Mouse (Mus musculus): ENCODE data around the gene Usp18. TPM values are rescaled to one million over a fixed set of nuclear protein-coding genes. Genes with fewer than 3 reads are reported as not detected.

Gene Usp18
- polyA plus RNA-seq, 1 experiment from 2014 or later = 7.3 TPM

DNA sequence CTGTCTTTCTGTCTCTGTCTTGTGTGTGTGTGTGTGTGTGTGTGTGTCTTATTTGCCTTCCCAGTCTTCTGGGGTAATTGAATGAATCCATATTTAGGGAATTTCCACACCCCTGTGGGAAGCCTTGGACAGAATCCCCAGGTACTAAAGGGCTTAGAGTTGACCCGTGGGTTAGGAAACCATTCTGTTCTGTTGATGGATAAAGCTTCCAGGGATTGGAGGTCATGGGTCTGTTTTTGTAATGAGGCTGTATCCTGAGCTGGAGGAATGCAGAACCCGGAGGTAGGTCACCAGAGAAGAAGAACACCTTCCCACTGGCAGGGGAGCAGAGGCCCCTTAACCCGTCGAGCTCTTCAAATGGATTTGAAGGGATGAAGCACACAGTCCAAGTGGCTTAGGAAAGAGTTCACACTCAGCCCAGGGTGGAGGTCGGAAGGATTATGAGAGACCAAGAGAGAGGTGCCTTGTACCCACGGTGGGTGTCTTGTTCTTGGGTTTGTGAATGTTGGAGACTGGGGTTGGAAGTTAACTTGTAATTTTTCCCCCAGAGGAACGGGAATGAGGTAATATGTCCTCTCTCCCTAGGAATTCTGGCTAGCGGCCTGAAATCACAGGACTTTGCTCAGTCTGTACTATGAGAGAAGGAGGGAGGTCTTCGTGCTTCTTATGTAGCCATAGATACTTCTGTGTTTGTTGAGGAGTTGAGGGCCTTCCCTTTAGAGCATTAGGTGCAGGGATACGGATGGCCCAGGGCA, 57.9 kb downstream of the Usp18 start:
- no peak for ATAC-seq (ENCODE audit: low read depth)
- Histone ChIP-seq H3K4me2 (ENCODE audit: low read depth, low read length) (no peak overlapping the region), H3K4me3 (ENCODE audit: low read length) (no peak overlapping the region), H3K36me3 (ENCODE audit: control insufficient read depth, insufficient read depth, low read length) (no peaks in the 10 kb centered on the region), H3K9ac (ENCODE audit: low read length) (no peak overlapping the region), H3K9me3 (ENCODE audit: control insufficient read depth, low read length) (no peaks in the 10 kb centered on the region), H3K27ac (ENCODE audit: low read length) (no peak overlapping the region), H3K4me1 (replicated peaks; ENCODE audit: control insufficient read depth, insufficient read depth, low read length) (peaks cover 3% of the 10 kb centered on the region; the same call in 1 of the 2 replicates), H3K27me3 (ENCODE audit: control insufficient read depth, insufficient read depth, low read depth, low read length) (no peaks in the 10 kb centered on the region)
- WGBS = 53% methylated on average over 10 of the region's 10 CpGs

DNA sequence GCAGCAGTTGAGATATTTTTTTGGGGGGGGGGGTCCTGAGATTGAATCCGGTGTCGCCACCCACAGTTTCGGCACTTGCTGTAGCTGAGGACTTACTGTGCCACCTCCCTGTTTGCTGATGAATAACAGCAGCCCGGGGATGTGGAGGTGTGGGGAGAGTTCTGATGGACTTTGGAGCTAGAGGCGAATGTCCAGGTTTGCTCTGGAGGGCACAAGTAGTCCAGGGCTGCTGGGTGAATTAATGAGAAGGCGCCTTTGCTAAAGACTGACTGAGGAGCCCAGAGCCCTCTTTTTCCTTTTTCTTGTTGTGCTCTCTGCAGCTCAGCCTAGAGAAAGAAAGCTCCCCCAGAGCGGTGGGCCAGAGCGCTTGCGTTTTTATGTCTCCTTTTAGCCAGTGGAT, 58.9 kb downstream of the Usp18 start:
- H3K4me2 ChIP-seq (ENCODE audit: low read depth, low read length) = no peak overlapping the region
- H3K27me3 ChIP-seq (ENCODE audit: control insufficient read depth, insufficient read depth, low read depth, low read length) = no peaks in the 10 kb centered on the region
- no peak overlapping the region for H3K9ac ChIP-seq (ENCODE audit: low read length)
- 84% methylated on average over 9 of the region's 9 CpGs for WGBS
- no peak overlapping the region for H3K27ac ChIP-seq (ENCODE audit: low read length)
- H3K4me3 ChIP-seq (ENCODE audit: low read length) = no peak overlapping the region
- H3K4me1 ChIP-seq (replicated peaks; ENCODE audit: control insufficient read depth, insufficient read depth, low read length) = peaks cover 3% of the 10 kb centered on the region; the same call in 1 of the 2 replicates
- no peaks in the 10 kb centered on the region for H3K9me3 ChIP-seq (ENCODE audit: control insufficient read depth, low read length)
- no peak for ATAC-seq (ENCODE audit: low read depth)
- H3K36me3 ChIP-seq (ENCODE audit: control insufficient read depth, insufficient read depth, low read length) = no peaks in the 10 kb centered on the region

DNA sequence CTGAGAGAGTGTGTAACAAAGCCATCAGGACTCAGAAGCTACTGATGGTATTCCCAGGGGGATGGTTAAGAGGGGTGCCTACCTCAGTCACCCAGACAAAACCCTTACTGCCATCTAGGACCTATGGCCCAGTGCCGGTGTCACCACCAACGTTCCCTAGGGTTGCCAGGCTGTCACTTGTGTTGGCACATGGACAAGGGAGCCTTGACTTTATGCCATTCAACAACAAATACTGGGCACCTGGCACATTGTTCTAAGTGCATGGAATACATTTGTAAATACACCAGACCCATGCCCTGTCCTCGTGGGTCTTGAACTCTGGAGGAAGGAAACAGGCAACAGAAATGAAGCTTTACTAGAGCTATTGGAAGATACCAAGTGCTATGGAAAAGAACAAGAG, 59.9 kb downstream of the Usp18 start:
- no peak overlapping the region for H3K4me2 ChIP-seq (ENCODE audit: low read depth, low read length)
- H3K9me3 ChIP-seq (ENCODE audit: control insufficient read depth, low read length) = no peaks in the 10 kb centered on the region
- no peak overlapping the region for H3K4me3 ChIP-seq (ENCODE audit: low read length)
- H3K4me1 ChIP-seq (replicated peaks; ENCODE audit: control insufficient read depth, insufficient read depth, low read length) = no peaks in the 10 kb centered on the region; the same call in 1 of the 2 replicates
- no peaks in the 10 kb centered on the region for H3K27me3 ChIP-seq (ENCODE audit: control insufficient read depth, insufficient read depth, low read depth, low read length)
- 86% methylated on average over 3 of the region's 3 CpGs for WGBS
- no peaks in the 10 kb centered on the region for H3K36me3 ChIP-seq (ENCODE audit: control insufficient read depth, insufficient read depth, low read length)
- H3K27ac ChIP-seq (ENCODE audit: low read length) = no peak overlapping the region
- H3K9ac ChIP-seq (ENCODE audit: low read length) = no peak overlapping the region
- ATAC-seq (ENCODE audit: low read depth) = no peak

DNA sequence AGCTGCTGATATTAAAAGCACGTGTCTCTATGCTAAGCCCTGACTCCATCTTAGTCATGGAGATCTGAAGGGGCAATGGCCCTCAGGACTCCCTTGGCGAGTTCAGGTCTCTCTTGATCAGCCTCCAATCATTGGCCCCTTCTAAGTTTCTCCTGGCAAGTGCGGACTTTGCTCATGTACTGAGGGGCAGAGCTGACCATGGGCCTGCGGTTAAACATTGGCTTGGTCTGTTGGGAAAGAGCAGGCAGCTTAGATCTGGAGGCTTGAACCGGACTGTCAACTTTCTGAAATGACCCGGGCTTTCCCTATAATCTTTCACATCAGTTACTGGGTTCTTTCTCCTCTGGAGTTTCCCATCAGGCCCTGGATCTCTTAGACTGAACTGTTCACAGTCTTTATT, 65.3 kb downstream of the Usp18 start:
- H3K27ac ChIP-seq (ENCODE audit: low read length) = no peak overlapping the region
- no peak for ATAC-seq (ENCODE audit: low read depth)
- no peaks in the 10 kb centered on the region for H3K4me1 ChIP-seq (replicated peaks; ENCODE audit: control insufficient read depth, insufficient read depth, low read length)
- H3K4me3 ChIP-seq (ENCODE audit: low read length) = no peak overlapping the region
- no peak overlapping the region for H3K9ac ChIP-seq (ENCODE audit: low read length)
- no peaks in the 10 kb centered on the region for H3K9me3 ChIP-seq (ENCODE audit: control insufficient read depth, low read length)
- 74% methylated on average over 6 of the region's 6 CpGs for WGBS
- H3K27me3 ChIP-seq (ENCODE audit: control insufficient read depth, insufficient read depth, low read depth, low read length) = no peaks in the 10 kb centered on the region
- no peaks in the 10 kb centered on the region for H3K36me3 ChIP-seq (ENCODE audit: control insufficient read depth, insufficient read depth, low read length)
- no peak overlapping the region for H3K4me2 ChIP-seq (ENCODE audit: low read depth, low read length)

DNA sequence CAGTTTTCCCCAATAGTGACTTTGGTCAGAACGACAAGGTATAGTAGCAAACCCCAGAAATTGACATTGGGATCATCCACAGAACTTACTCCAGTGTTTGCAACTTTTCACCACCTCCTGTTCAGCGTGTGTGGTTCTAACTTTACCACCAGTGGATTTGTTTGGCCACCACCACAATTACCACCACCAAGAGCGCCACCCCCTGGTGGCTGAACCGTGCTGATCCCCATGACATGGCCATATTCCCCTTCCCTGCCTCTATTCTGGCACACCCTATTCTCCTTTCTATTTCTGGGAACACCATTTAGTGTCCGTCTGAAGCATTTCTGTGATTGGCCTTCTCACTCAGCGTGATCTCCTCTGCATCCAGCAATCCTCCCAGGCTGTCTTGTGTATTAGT, 73.4 kb downstream of the Usp18 start:
- no peak overlapping the region for H3K4me3 ChIP-seq (ENCODE audit: low read length)
- ATAC-seq (ENCODE audit: low read depth) = no peak
- no peaks in the 10 kb centered on the region for H3K27me3 ChIP-seq (ENCODE audit: control insufficient read depth, insufficient read depth, low read depth, low read length)
- no peaks in the 10 kb centered on the region for H3K4me1 ChIP-seq (replicated peaks; ENCODE audit: control insufficient read depth, insufficient read depth, low read length)
- H3K9me3 ChIP-seq (ENCODE audit: control insufficient read depth, low read length) = no peaks in the 10 kb centered on the region
- no peak overlapping the region for H3K9ac ChIP-seq (ENCODE audit: low read length)
- no peak overlapping the region for H3K4me2 ChIP-seq (ENCODE audit: low read depth, low read length)
- no peak overlapping the region for H3K27ac ChIP-seq (ENCODE audit: low read length)
- 56% methylated on average over 6 of the region's 6 CpGs for WGBS
- no peaks in the 10 kb centered on the region for H3K36me3 ChIP-seq (ENCODE audit: control insufficient read depth, insufficient read depth, low read length)

Other genes starting within 250 kb of the Usp18 start
- gene Mical3, start 114.9 kb upstream of the Usp18 start, polyA plus RNA-seq (2015; fragmentation: Nextera tagmentation; extraction: Ambion mirVana) = 15.9 and 18.0 TPM in 2 replicates
- 15.6 and 17.6 TPM in 2 replicates for gene Pex26, start 62.2 kb upstream of the Usp18 start, polyA plus RNA-seq (2015; fragmentation: Nextera tagmentation; extraction: Ambion mirVana)
- gene Tuba8, start 35.2 kb upstream of the Usp18 start, polyA plus RNA-seq (2015; fragmentation: Nextera tagmentation; extraction: Ambion mirVana) = 16.9 and 19.9 TPM in 2 replicates
- 0.84 and 1.4 TPM in 2 replicates for gene Slc6a13, start 54.3 kb downstream of the Usp18 start, polyA plus RNA-seq (2015; fragmentation: Nextera tagmentation; extraction: Ambion mirVana)
- not detected in 2 replicates for gene Slc6a12, start 97.2 kb downstream of the Usp18 start, polyA plus RNA-seq (2015; fragmentation: Nextera tagmentation; extraction: Ambion mirVana)
- gene Iqsec3, start 227.8 kb downstream of the Usp18 start, polyA plus RNA-seq (2015; fragmentation: Nextera tagmentation; extraction: Ambion mirVana) = not detected in 2 replicates

All from lung, embryonic 16.5 days (tissue).